Mouse (Mus musculus) embryonic fibroblast, embryonic 13.5 days (primary cell): ENCODE data around the gene Hbb-bs.

Source experiments
- CTCF ChIP-seq: IDR thresholded peaks from 2 replicates; pipeline ENCODE4 v1.5.1; 2011; ENCODE audit warnings: mild to moderate bottlenecking, control low read depth, low read length, moderate library complexity, borderline replicate concordance; ENCODE audit not compliant: insufficient read depth
- POLR2A ChIP-seq: IDR thresholded peaks from 2 replicates; pipeline ENCODE4 v1.6.1; 2011; ENCODE audit warnings: low read depth, mild to moderate bottlenecking, control low read depth, low read length, moderate library complexity

GRCm38 (mm10) chr7:103811223-103811845 lies 16.6 kb downstream of the Hbb-bs start:
- TF ChIP-seq CTCF (no peak), POLR2A (no peak)
